Mouse (Mus musculus) stomach, postnatal 0 days (tissue): ENCODE results near the gene Zfp872. TPM values are rescaled to one million over a fixed set of nuclear protein-coding genes. Genes with fewer than 3 reads are reported as not detected.

ENCODE experiments used
- ATAC-seq: fragments of 200-750 bp; cut with Nextera tagmentation; 2 replicates; pipeline ENCODE4 v1.8.0; 2017; ENCODE audit not compliant: low FRiP score, low TSS enrichment
- DNase-seq: peaks from one replicate; pipeline ENCODE4 v3.0.0-alpha.2; 2016; ENCODE audit warnings: low spot score
- H3K27ac ChIP-seq: fragments of 300-500 bp; sonication (generic); replicated peaks from 2 replicates; pipeline ENCODE4 v1.5.1; 2014; ENCODE audit warnings: mild to moderate bottlenecking, control low read depth
- H3K27me3 ChIP-seq: fragments of 300-500 bp; sonication (generic); 2 replicates; pipeline ENCODE4 v1.6.1; 2014; ENCODE audit warnings: low read length; ENCODE audit not compliant: control insufficient read depth, insufficient read depth
- H3K36me3 ChIP-seq: fragments of 300-500 bp; sonication (generic); 2 replicates; pipeline ENCODE4 v1.6.1; 2014; ENCODE audit warnings: low read length, mixed read lengths; ENCODE audit not compliant: control insufficient read depth, insufficient read depth
- H3K4me1 ChIP-seq: fragments of 300-500 bp; sonication (generic); replicated peaks from 2 replicates; pipeline ENCODE4 v1.6.1; 2014; ENCODE audit warnings: antibody characterized with exemption; ENCODE audit not compliant: control insufficient read depth, insufficient read depth
- H3K4me2 ChIP-seq: fragments of 300-500 bp; sonication (generic); replicated peaks from 2 replicates; pipeline ENCODE4 v1.6.1; 2014; ENCODE audit warnings: low read depth, mild to moderate bottlenecking, control low read depth, moderate library complexity
- H3K4me3 ChIP-seq: fragments of 300-500 bp; sonication (generic); 2 replicates; pipeline ENCODE4 v1.5.1; 2014; ENCODE audit warnings: low read depth, low read length, control low read depth
- H3K9ac ChIP-seq: fragments of 300-500 bp; sonication (generic); 2 replicates; pipeline ENCODE4 v1.6.1; 2014; ENCODE audit warnings: mild to moderate bottlenecking, low read length, control low read depth, mixed read lengths
- H3K9me3 ChIP-seq: fragments of 300-500 bp; sonication (generic); 2 replicates; pipeline ENCODE4 v1.6.1; 2016; ENCODE audit warnings: low read length; ENCODE audit not compliant: control insufficient read depth
- CTCF ChIP-seq: IDR thresholded peaks from 2 replicates; pipeline ENCODE4 v1.5.1; 2016; ENCODE audit warnings: antibody characterized with exemption, low read depth, mild to moderate bottlenecking, moderate library complexity
- EP300 ChIP-seq: optimal IDR thresholded peaks from 2 replicates; pipeline ENCODE3; 2016; ENCODE audit warnings: antibody characterized with exemption
- whole genome bisulfite sequencing: fragments of 180-500 bp; shearing (Covaris S2); extraction: QIAGEN DNeasy Blood & Tissue Kit; methylation state at CpG from one replicate; pipeline ENCODE4 v1.1.7; 2014; 5-methylcytosine and 5-hydroxymethylcytosine counted together
- polyA plus RNA-seq: library from polyadenylated mRNA; unstranded; fragments of >200 nt; fragmentation: Nextera tagmentation; extraction: Ambion mirVana; gene quantifications from 2 replicates; pipeline ENCODE4 v1.2.1, GENCODE M21; 2015

Gene Zfp872
- polyA plus RNA-seq, 1 experiment from 2014 or later = 0.47 TPM

- no peak for TF ChIP-seq CTCF
- TF ChIP-seq EP300 = no peak
- Histone ChIP-seq H3K36me3 (peaks cover 2% of the 10 kb centered on the region; the same call in 1 of the 2 replicates), H3K4me3 (no peak overlapping the region), H3K9ac (no peak overlapping the region), H3K27me3 (no peaks in the 10 kb centered on the region), H3K27ac (no peak overlapping the region), H3K4me1 (no peaks in the 10 kb centered on the region), H3K9me3 (no peaks in the 10 kb centered on the region), H3K4me2 (no peak overlapping the region)
- no peak for DNase-seq
- 66% methylated on average over 3 of the region's 3 CpGs for WGBS
- no peak for ATAC-seq
These were observed 42.2 kb downstream of the Zfp872 start for GRCm38 (mm10) chr9:22230061-22230460.

- H3K27ac ChIP-seq = no peak overlapping the region
- H3K4me2 ChIP-seq = no peak overlapping the region
- no peaks in the 10 kb centered on the region for H3K27me3 ChIP-seq
- peaks cover 5% of the 10 kb centered on the region; the same call in 1 of the 2 replicates for H3K36me3 ChIP-seq
- H3K4me1 ChIP-seq = no peaks in the 10 kb centered on the region
- ATAC-seq (no peak), DNase-seq (no peak)
- TF ChIP-seq CTCF = peak; percentile 59
- TF ChIP-seq EP300 = no peak
- no peaks in the 10 kb centered on the region for H3K9me3 ChIP-seq
- H3K4me3 ChIP-seq = no peak overlapping the region
- H3K9ac ChIP-seq = no peak overlapping the region
These were observed 42.7 kb downstream of the Zfp872 start for GRCm38 (mm10) chr9:22230556-22230955.

- Histone ChIP-seq H3K9me3 (0 out of 2 replicates have a peak, but pooled peaks cover 5% of the 10 kb centered on the region), H3K9ac (no peak overlapping the region), H3K4me1 (no peaks in the 10 kb centered on the region), H3K27ac (no peak overlapping the region), H3K27me3 (no peaks in the 10 kb centered on the region), H3K4me3 (no peak overlapping the region), H3K4me2 (no peak overlapping the region), H3K36me3 (peaks cover 44% of the 10 kb centered on the region)
- ATAC-seq = no peak
- 94% methylated on average over 4 of the region's 4 CpGs for WGBS
- TF ChIP-seq EP300 (no peak), CTCF (no peak)
- no peak for DNase-seq
These were observed 52.1 kb downstream of the Zfp872 start for GRCm38 (mm10) chr9:22240001-22240400.

GRCm38 (mm10) chr9:22244242-22244641 lies 56.4 kb downstream of the Zfp872 start:
- no peak overlapping the region for H3K4me3 ChIP-seq
- DNase-seq (no peak), ATAC-seq (no peak)
- H3K9me3 ChIP-seq = 0 out of 2 replicates have a peak, but pooled peaks cover 5% of the 10 kb centered on the region
- H3K27ac ChIP-seq = no peak overlapping the region
- TF ChIP-seq EP300 (no peak), CTCF (no peak)
- H3K27me3 ChIP-seq = no peaks in the 10 kb centered on the region
- no peaks in the 10 kb centered on the region for H3K4me1 ChIP-seq
- H3K9ac ChIP-seq = no peak overlapping the region
- WGBS = 93% methylated on average over 2 of the region's 2 CpGs
- peaks cover 23% of the 10 kb centered on the region for H3K36me3 ChIP-seq
- no peak overlapping the region for H3K4me2 ChIP-seq

Other genes starting within 250 kb of the Zfp872 start
- 4.2 and 5.4 TPM in 2 replicates for gene Swsap1, start 232.3 kb upstream of the Zfp872 start, polyA plus RNA-seq
- 2.8 and 3.4 TPM in 2 replicates for gene Epor, start 224.6 kb upstream of the Zfp872 start, polyA plus RNA-seq
- 2.7 and 2.9 TPM in 2 replicates for gene Rgl3, start 198.6 kb upstream of the Zfp872 start, polyA plus RNA-seq
- 0.07 and 0.19 TPM in 2 replicates for gene Ccdc151, start 185.5 kb upstream of the Zfp872 start, polyA plus RNA-seq
- gene Prkcsh, start 185.3 kb upstream of the Zfp872 start, polyA plus RNA-seq = 45.0 and 48.4 TPM in 2 replicates
- 0.73 and 1.1 TPM in 2 replicates for gene Elavl3, start 136.1 kb upstream of the Zfp872 start, polyA plus RNA-seq
- not detected in 2 replicates for gene Gm49318, start 116.8 kb upstream of the Zfp872 start, polyA plus RNA-seq
- gene Zfp653, start 116.7 kb upstream of the Zfp872 start, polyA plus RNA-seq = 4.4 and 5.5 TPM in 2 replicates
- 31.7 and 33.1 TPM in 2 replicates for gene Ecsit, start 102.7 kb upstream of the Zfp872 start, polyA plus RNA-seq
- gene Cnn1, start 88.9 kb upstream of the Zfp872 start, polyA plus RNA-seq = 851 and 1,082 TPM in 2 replicates
- gene Elof1, start 70.9 kb upstream of the Zfp872 start, polyA plus RNA-seq = 119 TPM in 2 replicates
- 41.5 and 42.9 TPM in 2 replicates for gene Acp5, start 52.4 kb upstream of the Zfp872 start, polyA plus RNA-seq
- 99.2 and 106 TPM in 2 replicates for gene Pigyl, start 31.2 kb upstream of the Zfp872 start, polyA plus RNA-seq
- 12.2 and 12.9 TPM in 2 replicates for gene Zfp809, start 37.6 kb downstream of the Zfp872 start, polyA plus RNA-seq
- 1.2 and 1.4 TPM in 2 replicates for gene Zfp599, start 71.8 kb downstream of the Zfp872 start, polyA plus RNA-seq
- gene Zfp810, start 119.6 kb downstream of the Zfp872 start, polyA plus RNA-seq = 10.1 and 10.2 TPM in 2 replicates
- gene Anln, start 201.1 kb downstream of the Zfp872 start, polyA plus RNA-seq = 13.3 and 15.7 TPM in 2 replicates
- gene 9530077C05Rik, start 223.4 kb downstream of the Zfp872 start, polyA plus RNA-seq = 2.2 and 2.8 TPM in 2 replicates